Mouse (Mus musculus): Measurements from ENCODE around the gene Abca13.

DNA sequence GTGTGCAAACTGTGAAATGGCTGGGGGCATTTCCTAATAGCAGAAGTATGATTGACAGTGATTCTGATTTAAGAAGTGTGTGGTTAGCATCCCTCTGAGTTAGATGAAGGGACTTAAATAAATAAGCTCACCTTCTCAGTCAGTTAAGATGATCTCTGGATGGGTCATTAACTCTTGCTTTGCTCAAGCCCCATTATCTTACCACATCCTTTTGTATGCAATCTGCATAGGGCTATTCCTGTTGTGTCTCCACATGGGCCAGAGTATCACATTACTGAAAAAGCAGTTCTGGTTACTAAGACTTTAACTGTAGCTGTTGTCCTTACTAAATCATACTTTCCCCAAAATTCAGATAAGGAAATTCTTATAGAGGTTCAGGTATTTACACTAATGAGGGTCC lies 416.5 kb downstream of the Abca13 start:
- no peak for TF ChIP-seq CTCF (IDR thresholded peaks at IDR 0.05; ENCODE audit: control insufficient read depth, insufficient read depth, low read length)
- no peak for TF ChIP-seq POLR2A (IDR thresholded peaks at IDR 0.05; ENCODE audit: borderline replicate concordance, control insufficient read depth, low read depth, low read length)
